Mouse (Mus musculus): ENCODE data around the gene Ndst2.
A peak's percentile ranks its signal among the peaks of the same experiment; 100 is the strongest.

Gene Ndst2

GRCm38 (mm10) chr14:20733952-20734774 lies at the start of gene Ndst2:
Gene Ndst2, minus strand, starts transcription at chr14:20734562.
- peak; percentile 92 for DNase-seq (ENCODE audit: low spot score)

- no peak for DNase-seq (ENCODE audit: low spot score)
These were observed 49.2 kb upstream of the Ndst2 start for GRCm38 (mm10) chr14:20783526-20783925.

- no peak for DNase-seq (ENCODE audit: low spot score)
These were observed 48.5 kb upstream of the Ndst2 start for GRCm38 (mm10) chr14:20782860-20783259.

GRCm38 (mm10) chr14:20780217-20780616 lies 45.9 kb upstream of the Ndst2 start:
- no peak for DNase-seq (ENCODE audit: low spot score)

- no peak for DNase-seq (ENCODE audit: low spot score)
These were observed 44.1 kb upstream of the Ndst2 start for GRCm38 (mm10) chr14:20778496-20778895.

- peak; percentile 49 for DNase-seq (ENCODE audit: low spot score)
These were observed 41.3 kb upstream of the Ndst2 start for GRCm38 (mm10) chr14:20775661-20776060.

GRCm38 (mm10) chr14:20773410-20773809 lies 39.0 kb upstream of the Ndst2 start:
- DNase-seq (ENCODE audit: low spot score): no peak

- DNase-seq (ENCODE audit: low spot score): no peak
These were observed 38.4 kb upstream of the Ndst2 start for GRCm38 (mm10) chr14:20772808-20773207.

- no peak for DNase-seq (ENCODE audit: low spot score)
These were observed 37.6 kb upstream of the Ndst2 start for GRCm38 (mm10) chr14:20771941-20772340.

- DNase-seq (ENCODE audit: low spot score): no peak
These were observed 34.2 kb upstream of the Ndst2 start for GRCm38 (mm10) chr14:20768581-20768980.

GRCm38 (mm10) chr14:20767936-20768335 lies 33.6 kb upstream of the Ndst2 start:
- DNase-seq (ENCODE audit: low spot score): no peak

GRCm38 (mm10) chr14:20765642-20766258 lies 31.4 kb upstream of the Ndst2 start:
- DNase-seq (ENCODE audit: low spot score): peak; percentile 91

GRCm38 (mm10) chr14:20764942-20765341 lies 30.6 kb upstream of the Ndst2 start:
- no peak for DNase-seq (ENCODE audit: low spot score)

GRCm38 (mm10) chr14:20758768-20759435 lies 24.5 kb upstream of the Ndst2 start:
- no peak for DNase-seq (ENCODE audit: low spot score)

GRCm38 (mm10) chr14:20757370-20757907 lies 23.1 kb upstream of the Ndst2 start:
- DNase-seq (ENCODE audit: low spot score): no peak

- no peak for DNase-seq (ENCODE audit: low spot score)
These were observed 19.4 kb upstream of the Ndst2 start for GRCm38 (mm10) chr14:20753792-20754191.

GRCm38 (mm10) chr14:20750503-20750902 lies 16.1 kb upstream of the Ndst2 start:
- DNase-seq (ENCODE audit: low spot score): no peak

- no peak for DNase-seq (ENCODE audit: low spot score)
These were observed 15.2 kb upstream of the Ndst2 start for GRCm38 (mm10) chr14:20749494-20750051.

GRCm38 (mm10) chr14:20748388-20748787 lies 14.0 kb upstream of the Ndst2 start:
- no peak for DNase-seq (ENCODE audit: low spot score)

- no peak for DNase-seq (ENCODE audit: low spot score)
These were observed 12.6 kb upstream of the Ndst2 start for GRCm38 (mm10) chr14:20746935-20747334.

GRCm38 (mm10) chr14:20743614-20744013 lies 9.3 kb upstream of the Ndst2 start:
- DNase-seq (ENCODE audit: low spot score): no peak

GRCm38 (mm10) chr14:20741301-20741700 lies 6.9 kb upstream of the Ndst2 start:
- DNase-seq (ENCODE audit: low spot score): no peak
